Mouse (Mus musculus) thymus, postnatal 14 days (tissue): ENCODE measurements at regions not wholly inside any gene's neighbourhood (a gene's known extent, or its start where the extent isn't known, plus 50 kb on each side); places are given as distances from the start of the nearest gene placed in this dataset.

Experiments
- DNase-seq: peaks from one replicate; pipeline ENCODE4 v3.0.0; 2021

GRCm38 (mm10) chr5:11983452-11983851 lies 65.6 kb downstream of the 4933402N22Rik start:
- no peak for DNase-seq

- DNase-seq = no peak
These were observed 71.3 kb downstream of the 4933402N22Rik start for GRCm38 (mm10) chr5:11989140-11989539.

GRCm38 (mm10) chr5:12000777-12001176 lies 82.9 kb downstream of the 4933402N22Rik start:
- no peak for DNase-seq

DNA sequence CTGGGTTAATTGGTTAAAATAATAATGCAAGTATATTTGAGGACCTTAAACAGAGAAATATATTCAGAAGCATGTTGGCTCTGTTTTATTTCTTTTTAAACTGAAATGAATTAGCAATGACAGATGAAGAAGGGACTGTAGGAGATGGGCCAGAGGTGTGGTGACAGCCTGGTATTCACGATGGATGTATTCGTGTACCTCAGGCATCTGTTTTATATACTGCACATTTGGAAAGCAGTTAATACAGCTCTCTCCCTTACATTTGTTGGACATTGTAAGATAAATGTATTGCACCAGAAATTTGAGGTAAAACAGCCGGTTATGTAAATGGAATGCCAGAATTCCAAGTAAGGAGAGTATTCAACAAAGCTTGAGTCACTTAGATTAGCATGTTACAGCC lies 88.6 kb downstream of the 4933402N22Rik start:
- DNase-seq = no peak

DNA sequence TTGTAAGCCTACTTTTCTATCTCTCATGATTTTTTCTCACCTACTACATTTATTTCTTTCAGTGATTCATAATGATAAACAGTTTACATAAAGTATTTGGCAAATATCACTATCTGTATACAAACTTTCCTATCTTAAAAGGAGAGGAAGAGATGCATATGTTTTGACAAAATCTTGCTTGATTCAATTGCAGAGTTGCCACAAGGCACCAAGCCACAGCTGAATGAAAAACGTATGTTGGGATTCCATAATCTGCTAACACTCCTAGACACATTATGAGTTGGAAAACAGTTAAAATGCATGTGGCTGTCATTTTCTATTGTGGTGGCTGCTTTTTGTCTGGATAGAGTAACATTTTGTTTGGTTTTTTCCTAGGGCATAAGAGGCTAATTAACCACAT lies 98.5 kb downstream of the 4933402N22Rik start:
- no peak for DNase-seq

GRCm38 (mm10) chr5:12020489-12020888 lies 102.6 kb downstream of the 4933402N22Rik start:
- no peak for DNase-seq

DNA sequence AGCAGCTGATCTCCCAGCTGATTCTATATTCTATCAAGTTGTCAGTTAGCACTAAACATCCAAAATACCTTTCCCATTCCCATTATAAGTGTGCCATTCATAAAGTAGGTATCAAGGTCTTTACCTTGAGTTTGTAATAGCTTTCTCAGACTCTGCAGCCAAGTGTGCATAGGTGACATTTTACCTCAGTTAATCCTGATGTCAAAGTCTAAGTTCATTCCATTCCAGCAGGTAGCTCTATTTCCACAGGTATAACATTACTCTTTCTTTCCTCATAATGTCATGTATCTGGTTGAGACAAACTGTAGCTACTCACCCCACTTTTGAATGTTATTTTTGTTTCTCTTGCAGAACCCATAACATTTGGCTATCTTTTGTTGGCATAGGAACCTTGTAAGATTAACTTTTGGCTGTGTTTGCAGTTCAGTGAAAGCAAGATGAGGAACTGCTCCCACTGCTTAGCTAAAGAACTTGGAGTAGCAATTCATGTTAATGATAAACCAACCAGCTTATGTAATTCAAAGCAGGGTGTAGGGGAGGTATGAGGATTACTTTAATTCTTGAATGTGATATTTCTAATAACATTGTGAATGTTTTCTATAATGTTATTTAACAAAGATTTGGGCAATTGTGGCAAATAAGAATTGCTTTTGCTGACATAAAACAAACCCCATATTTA lies 107.0 kb downstream of the 4933402N22Rik start:
- no peak for DNase-seq

GRCm38 (mm10) chr5:12030002-12030401 lies 112.2 kb downstream of the 4933402N22Rik start:
- DNase-seq = peak; percentile 41

DNA sequence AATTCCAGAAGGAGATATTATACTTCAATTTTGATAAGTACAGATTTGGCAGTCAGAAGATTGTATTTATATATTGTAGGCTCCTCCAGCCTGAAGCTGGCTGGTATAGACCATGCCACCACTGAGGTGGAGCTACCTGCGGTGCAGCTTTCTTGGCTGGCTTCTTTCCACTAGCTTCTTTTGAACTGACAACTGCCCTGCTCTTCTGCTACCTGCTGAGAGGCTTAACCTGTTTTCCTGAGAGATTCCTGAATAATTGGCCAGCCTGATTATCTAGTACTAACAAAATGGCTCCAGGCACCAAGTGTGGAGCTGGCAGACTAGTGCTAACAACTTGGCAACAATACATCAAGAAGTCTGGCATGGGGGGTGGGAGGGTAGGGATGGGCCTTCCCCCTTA lies 132.0 kb downstream of the 4933402N22Rik start:
- DNase-seq = no peak

- no peak for DNase-seq
These were observed 162.3 kb downstream of the 4933402N22Rik start for GRCm38 (mm10) chr5:12080191-12080590.

DNA sequence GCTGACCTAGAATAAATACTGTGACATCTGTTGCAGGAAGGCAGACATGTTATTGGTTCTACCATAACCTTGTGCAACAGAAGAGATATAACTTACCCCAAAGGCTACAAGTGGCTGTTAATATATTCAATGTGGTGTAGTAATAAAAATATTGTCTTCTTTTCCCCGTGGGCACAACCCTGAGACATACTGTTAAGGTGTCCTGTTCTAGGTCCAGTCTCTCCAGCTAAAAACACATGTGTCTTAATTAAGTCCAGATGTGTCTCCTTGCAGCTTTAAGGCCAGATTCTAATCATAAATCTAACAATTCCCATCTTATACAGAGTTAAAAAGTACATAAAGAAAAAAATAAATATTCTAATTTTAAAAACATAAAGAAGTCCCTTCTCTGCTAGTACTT lies 175.8 kb downstream of the 4933402N22Rik start:
- no peak for DNase-seq

- no peak for DNase-seq
These were observed 198.9 kb downstream of the 4933402N22Rik start for GRCm38 (mm10) chr5:12116587-12117354.

- no peak for DNase-seq
These were observed 207.1 kb downstream of the 4933402N22Rik start for GRCm38 (mm10) chr5:12124935-12125334.

- DNase-seq = no peak
These were observed 209.8 kb downstream of the 4933402N22Rik start for GRCm38 (mm10) chr5:12127484-12128265.

GRCm38 (mm10) chr5:12138961-12139360 lies 221.1 kb downstream of the 4933402N22Rik start:
- no peak for DNase-seq

- DNase-seq = no peak
These were observed 229.9 kb upstream of the Sema3d start for GRCm38 (mm10) chr5:12153295-12153694.

DNA sequence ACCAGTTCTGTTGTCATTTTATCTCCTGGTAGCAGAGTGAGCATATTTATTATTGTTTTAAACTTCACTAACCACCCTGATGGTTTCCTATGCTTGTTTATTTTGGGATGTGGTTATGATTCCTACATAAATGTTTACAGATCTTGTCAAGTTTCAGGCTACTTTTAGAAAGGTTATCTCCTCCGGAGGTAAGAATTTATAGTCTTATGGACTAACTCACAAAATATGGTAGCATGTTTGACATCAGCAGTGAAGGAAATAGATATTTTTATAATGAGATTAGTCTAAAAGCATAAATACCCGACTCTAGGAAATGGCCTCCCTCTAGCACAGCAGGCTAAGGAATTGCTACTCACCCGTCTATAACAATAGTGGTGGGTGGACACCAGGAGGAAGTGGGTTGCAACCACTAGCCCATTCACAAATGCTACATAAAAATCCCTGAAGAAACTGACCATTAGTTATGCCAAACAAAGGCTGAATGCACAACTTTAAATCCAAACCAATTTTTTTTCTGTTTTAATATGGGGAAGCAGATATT lies 228.6 kb upstream of the Sema3d start:
- no peak for DNase-seq

- DNase-seq = no peak
These were observed 191.5 kb upstream of the Sema3d start for GRCm38 (mm10) chr5:12191681-12192080.

DNA sequence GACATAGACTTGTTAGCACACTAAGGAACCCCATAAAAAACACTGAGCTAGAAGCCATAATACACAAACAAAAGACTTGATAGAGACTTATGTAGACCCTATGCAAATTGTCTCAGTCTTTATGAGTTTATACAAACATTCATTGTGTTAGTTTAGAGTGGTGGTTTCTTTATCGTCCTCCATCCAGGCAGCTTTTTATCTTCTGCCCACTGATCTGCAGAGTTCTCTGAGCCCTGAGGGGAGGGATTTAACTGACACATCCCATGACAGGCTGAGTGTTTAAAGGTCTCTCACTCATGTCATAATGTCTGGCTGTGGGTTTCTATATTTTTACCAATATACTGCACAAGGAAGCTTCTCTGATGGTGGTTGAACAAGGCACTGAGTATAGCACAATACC lies 175.7 kb upstream of the Sema3d start:
- DNase-seq = no peak

DNA sequence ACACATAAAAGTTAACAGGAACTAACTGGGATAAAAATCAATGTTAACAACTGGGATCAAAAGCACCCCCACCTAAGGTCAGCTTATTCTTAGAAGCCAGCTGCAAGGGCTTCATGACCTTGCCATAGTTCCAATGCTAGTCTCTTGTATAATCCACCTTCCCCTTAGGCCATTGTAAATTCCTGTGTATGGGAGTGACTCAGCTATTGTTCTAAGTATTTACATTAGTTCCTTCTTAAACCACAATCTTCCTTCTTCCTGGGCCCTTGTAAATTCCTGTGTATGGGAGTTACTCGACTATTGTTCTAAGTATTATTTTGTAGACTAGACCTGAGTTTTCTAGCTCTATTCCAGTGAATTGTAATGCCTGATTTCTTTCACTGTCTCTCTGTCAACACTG lies 173.6 kb upstream of the Sema3d start:
- no peak for DNase-seq

DNA sequence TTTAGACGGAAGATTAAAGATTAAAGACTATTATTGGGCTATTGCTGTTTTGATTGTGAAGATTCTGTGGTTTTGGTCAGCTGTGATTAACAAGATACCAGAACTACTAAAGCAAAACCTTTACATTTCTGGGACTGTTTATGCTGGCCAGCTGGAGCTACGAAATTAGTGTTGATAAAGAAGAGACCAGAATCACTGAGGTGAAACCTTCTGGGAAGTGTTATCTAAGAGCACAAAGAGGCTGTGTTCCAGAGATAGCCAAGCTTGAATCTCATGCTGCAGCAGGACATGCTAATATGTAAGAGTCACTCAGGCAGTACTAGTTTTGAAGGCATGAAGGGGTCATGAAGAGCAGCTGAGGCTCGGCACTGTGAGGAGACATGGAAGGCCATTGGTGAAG lies 169.7 kb upstream of the Sema3d start:
- no peak for DNase-seq

GRCm38 (mm10) chr5:12219424-12220107 lies 163.6 kb upstream of the Sema3d start:
- DNase-seq = no peak

DNA sequence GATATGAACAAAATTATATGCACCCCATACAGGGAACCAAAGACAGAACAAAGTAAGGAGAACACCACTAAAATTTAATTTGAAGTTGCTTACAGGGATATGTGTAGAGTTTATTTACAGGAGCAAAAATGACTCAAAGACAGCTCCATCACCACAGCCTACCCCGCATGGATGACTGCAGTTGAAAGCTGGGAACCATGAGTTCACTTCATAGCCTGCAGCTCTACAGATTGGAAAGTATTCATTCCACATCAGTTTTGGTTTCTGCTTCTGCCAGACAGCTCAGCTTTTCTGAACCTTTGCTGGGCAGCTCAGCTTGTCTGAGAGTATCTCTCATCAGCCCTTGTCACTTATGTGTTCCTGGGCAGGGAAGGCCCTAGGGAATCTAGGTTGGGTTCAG lies 160.6 kb upstream of the Sema3d start:
- no peak for DNase-seq
